Mouse (Mus musculus) heart, embryonic 16.5 days (tissue): ENCODE measurements at regions not wholly inside any gene's neighbourhood (a gene's known extent, or its start where the extent isn't known, plus 50 kb on each side); places are given as distances from the start of the nearest gene placed in this dataset.

Experiments used
- ATAC-seq: fragments of 200-750 bp; cut with Nextera tagmentation; replicated peaks from 2 replicates; pipeline ENCODE4 v1.8.0; 2017; ENCODE audit warnings: moderate number of reproducible peaks; ENCODE audit not compliant: insufficient read depth, low FRiP score; ENCODE audit errors: extremely low read depth
- H3K27ac ChIP-seq: fragments of 300-500 bp; sonication (generic); 2 replicates; pipeline ENCODE4 v1.5.1; 2014; ENCODE audit warnings: mild to moderate bottlenecking, low read length, control low read depth, moderate library complexity
- H3K27me3 ChIP-seq: fragments of 300-500 bp; sonication (generic); 2 replicates; pipeline ENCODE4 v1.6.1; 2014; ENCODE audit warnings: low read length, mixed read lengths; ENCODE audit not compliant: control insufficient read depth, insufficient read depth
- H3K36me3 ChIP-seq: fragments of 300-500 bp; sonication (generic); 2 replicates; pipeline ENCODE4 v1.6.1; 2014; ENCODE audit not compliant: control insufficient read depth, insufficient read depth
- H3K4me1 ChIP-seq: fragments of 300-500 bp; sonication (generic); 2 replicates; pipeline ENCODE4 v1.6.1; 2014; ENCODE audit warnings: low read length, mixed read lengths; ENCODE audit not compliant: control insufficient read depth, insufficient read depth
- H3K4me2 ChIP-seq: fragments of 300-500 bp; sonication (generic); 2 replicates; pipeline ENCODE4 v1.6.1; 2014; ENCODE audit warnings: low read depth, mild to moderate bottlenecking, control low read depth, low read length
- H3K4me3 ChIP-seq: fragments of 300-500 bp; sonication (generic); 2 replicates; pipeline ENCODE4 v1.5.1; 2014; ENCODE audit warnings: mild to moderate bottlenecking, control low read depth, low read length
- H3K9ac ChIP-seq: fragments of 300-500 bp; sonication (generic); 2 replicates; pipeline ENCODE4 v1.6.1; 2014; ENCODE audit warnings: low read length, control low read depth
- H3K9me3 ChIP-seq: fragments of 300-500 bp; sonication (generic); replicated peaks from 2 replicates; pipeline ENCODE4 v1.6.1; 2016; ENCODE audit warnings: low read length; ENCODE audit not compliant: control insufficient read depth
- WGBS: fragments of 180-500 bp; shearing (Covaris S2); extraction: QIAGEN DNeasy Blood & Tissue Kit; methylation state at CpG from one replicate; pipeline ENCODE4 v1.1.7; 2014; 5-methylcytosine and 5-hydroxymethylcytosine counted together

- H3K27ac ChIP-seq, result no peak overlapping the region
- no peaks in the 10 kb centered on the region for H3K27me3 ChIP-seq
- 0 out of 2 replicates have a peak, but pooled peaks have one; percentile 14 for ATAC-seq
- no peaks in the 10 kb centered on the region for H3K36me3 ChIP-seq
- H3K9me3 ChIP-seq, result no peaks in the 10 kb centered on the region
- peak overlapping the region; percentile 33; the same call in 1 of the 2 replicates for H3K4me2 ChIP-seq
- 26% methylated on average over 11 of the region's 11 CpGs for WGBS
- H3K4me3 ChIP-seq, result peak overlapping the region; percentile 4; the same call in 1 of the 2 replicates
- H3K4me1 ChIP-seq, result no peaks in the 10 kb centered on the region
- H3K9ac ChIP-seq, result no peak overlapping the region
Observed at GRCm38 (mm10) chr14:24081911-24082558, 67.7 kb upstream of the Kcnma1 start.

DNA sequence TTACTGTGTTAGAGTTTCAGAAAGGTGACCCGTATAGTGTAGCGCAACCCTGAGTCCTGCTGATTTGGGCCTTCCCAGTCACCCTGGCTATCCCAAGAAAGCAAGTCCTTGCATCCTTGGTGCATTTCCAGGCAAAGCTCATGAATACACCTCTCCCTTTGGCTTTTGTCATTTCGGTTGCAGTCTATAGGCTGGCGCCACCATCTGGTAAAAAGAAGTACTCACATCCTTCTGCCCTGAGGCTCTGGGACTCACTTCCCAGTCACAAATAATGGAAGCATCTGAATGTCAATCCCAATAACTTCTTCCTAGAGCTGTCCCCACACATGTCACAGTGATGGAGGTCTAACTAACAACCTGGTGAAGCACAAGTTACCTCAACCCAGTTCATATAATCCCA, 54.4 kb upstream of the Kcnma1 start:
- Histone ChIP-seq H3K9me3 (no peaks in the 10 kb centered on the region), H3K4me3 (no peak overlapping the region), H3K27me3 (no peaks in the 10 kb centered on the region), H3K9ac (no peak overlapping the region), H3K4me1 (no peaks in the 10 kb centered on the region), H3K36me3 (no peaks in the 10 kb centered on the region), H3K27ac (no peak overlapping the region), H3K4me2 (no peak overlapping the region)
- 53% methylated on average over 4 of the region's 4 CpGs for WGBS
- ATAC-seq, result no peak

DNA sequence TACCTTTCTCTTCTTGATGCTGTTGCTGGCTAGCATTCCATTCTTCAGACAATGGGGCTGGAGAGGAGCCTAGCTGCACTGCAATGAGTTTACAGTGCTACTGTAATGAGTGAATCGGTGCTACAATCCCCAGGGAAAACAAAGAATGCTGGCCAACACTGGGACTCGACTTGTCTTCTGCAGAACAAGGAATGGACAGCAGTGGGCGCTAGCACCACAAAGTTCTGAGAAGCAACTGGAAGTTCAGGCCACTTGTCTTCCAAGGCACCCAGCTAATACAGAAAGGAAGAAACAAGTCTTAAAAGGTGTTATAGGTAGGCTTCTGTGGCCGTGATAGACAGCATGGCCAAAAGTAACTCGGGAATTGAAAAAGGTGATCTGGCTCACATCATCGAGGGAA, 53.4 kb upstream of the Kcnma1 start:
- no peak for ATAC-seq
- Histone ChIP-seq H3K4me2 (no peak overlapping the region), H3K4me3 (no peak overlapping the region), H3K9me3 (no peaks in the 10 kb centered on the region), H3K27ac (no peak overlapping the region), H3K27me3 (no peaks in the 10 kb centered on the region), H3K4me1 (no peaks in the 10 kb centered on the region), H3K9ac (no peak overlapping the region), H3K36me3 (no peaks in the 10 kb centered on the region)
- 32% methylated on average over 6 of the region's 6 CpGs for WGBS

DNA sequence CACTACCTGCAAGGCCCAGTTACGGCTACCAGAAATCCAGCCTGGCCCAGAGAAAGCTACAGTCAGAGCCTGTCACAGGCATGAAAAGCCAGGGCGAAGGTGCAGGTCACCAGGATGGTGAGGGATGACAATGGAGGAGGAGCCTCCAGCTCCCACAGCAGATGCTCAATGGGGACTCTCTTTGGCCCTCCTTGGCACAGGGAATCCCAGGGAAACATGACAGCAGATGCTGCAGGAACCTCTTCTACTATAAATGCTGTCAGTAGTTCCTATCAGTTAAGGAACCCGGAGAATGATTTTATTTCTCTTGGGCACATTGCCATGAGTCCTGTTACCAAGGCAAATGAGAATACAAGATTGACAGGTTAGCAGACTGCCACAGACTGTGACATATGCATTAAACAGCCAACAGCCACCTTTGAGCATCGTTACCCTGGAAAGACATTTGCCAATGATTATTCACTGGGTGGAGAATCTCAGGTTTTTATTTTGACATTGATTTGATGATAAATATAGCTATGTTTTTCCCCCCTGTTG, 51.0 kb upstream of the Kcnma1 start:
- Histone ChIP-seq H3K4me1 (no peaks in the 10 kb centered on the region), H3K4me3 (no peak overlapping the region), H3K9me3 (no peaks in the 10 kb centered on the region), H3K4me2 (no peak overlapping the region), H3K36me3 (no peaks in the 10 kb centered on the region), H3K27ac (no peak overlapping the region), H3K9ac (no peak overlapping the region), H3K27me3 (no peaks in the 10 kb centered on the region)
- ATAC-seq, result no peak
- 67% methylated on average over 4 of the region's 4 CpGs for WGBS
